Mouse (Mus musculus) neural tube, embryonic 11.5 days (tissue): ENCODE results near the gene Osbpl7. TPM values are rescaled to one million over a fixed set of nuclear protein-coding genes. Genes with fewer than 3 reads are reported as not detected.

Experiments
- ATAC-seq: fragments of 200-750 bp; cut with Nextera tagmentation; 2 replicates; pipeline ENCODE4 v1.8.0; 2017; ENCODE audit warnings: moderate number of reproducible peaks, mild to moderate bottlenecking, moderate TSS enrichment, moderate library complexity; ENCODE audit not compliant: insufficient read depth, low FRiP score, low TSS enrichment
- DNase-seq: peaks from one replicate; pipeline ENCODE4 v3.0.0-alpha.2; 2015; ENCODE audit warnings: low spot score
- H3K27ac ChIP-seq: fragments of 300-500 bp; sonication (generic); 2 replicates; pipeline ENCODE4 v1.5.1; 2014; ENCODE audit warnings: low read depth, mild to moderate bottlenecking, low read length
- H3K27me3 ChIP-seq: fragments of 300-500 bp; sonication (generic); 2 replicates; pipeline ENCODE4 v1.6.1; 2014; ENCODE audit warnings: mild to moderate bottlenecking, low read length, mixed read lengths; ENCODE audit not compliant: control insufficient read depth, insufficient read depth
- H3K36me3 ChIP-seq: fragments of 300-500 bp; sonication (generic); 2 replicates; pipeline ENCODE4 v1.6.1; 2014; ENCODE audit warnings: mild to moderate bottlenecking, low read length, moderate library complexity, mixed read lengths; ENCODE audit not compliant: control insufficient read depth, insufficient read depth
- H3K4me1 ChIP-seq: fragments of 300-500 bp; sonication (generic); 2 replicates; pipeline ENCODE4 v1.6.1; 2014; ENCODE audit warnings: low read length, mixed read lengths; ENCODE audit not compliant: control insufficient read depth, insufficient read depth
- H3K4me2 ChIP-seq: fragments of 300-500 bp; sonication (generic); 2 replicates; pipeline ENCODE4 v1.6.1; 2014; ENCODE audit warnings: low read depth, mild to moderate bottlenecking, moderate library complexity
- H3K4me3 ChIP-seq: fragments of 300-500 bp; sonication (generic); 2 replicates; pipeline ENCODE4 v1.5.1; 2014; ENCODE audit warnings: low read depth, low read length
- H3K9ac ChIP-seq: fragments of 300-500 bp; sonication (generic); 2 replicates; pipeline ENCODE4 v1.6.1; 2014; ENCODE audit warnings: mild to moderate bottlenecking, low read length
- H3K9me3 ChIP-seq: fragments of 300-500 bp; sonication (generic); 2 replicates; pipeline ENCODE4 v1.6.1; 2016; ENCODE audit warnings: low read length; ENCODE audit not compliant: control insufficient read depth
- WGBS: fragments of 180-500 bp; shearing (Covaris S2); extraction: QIAGEN DNeasy Blood & Tissue Kit; methylation state at CpG from one replicate; pipeline ENCODE4 v1.1.7; 2014; 5-methylcytosine and 5-hydroxymethylcytosine counted together
- microRNA-seq: library from miRNA; unstranded; fragments of <30 nt; microRNA quantifications from one replicate; pipeline ENCODE4, GENCODE M21; 2016
- polyA plus RNA-seq: library from polyadenylated mRNA; unstranded; fragments of >200 nt; fragmentation: Nextera tagmentation; extraction: Ambion mirVana; gene quantifications from 2 replicates; pipeline ENCODE4 v1.2.1, GENCODE M21; 2014

The Osbpl7 gene
- polyA plus RNA-seq, 1 experiment from 2014 or later = 5.3 TPM

- no peak for DNase-seq
- no peak overlapping the region for H3K4me3 ChIP-seq
- peaks cover 14% of the 10 kb centered on the region; the same call in 1 of the 2 replicates for H3K4me1 ChIP-seq
- H3K27ac ChIP-seq = no peak overlapping the region
- ATAC-seq = no peak
- H3K36me3 ChIP-seq = no peaks in the 10 kb centered on the region
- no peaks in the 10 kb centered on the region for H3K9me3 ChIP-seq
- 81% methylated on average over 9 of the region's 9 CpGs for WGBS
- H3K27me3 ChIP-seq = peaks cover 40% of the 10 kb centered on the region
- no peak overlapping the region for H3K4me2 ChIP-seq
- H3K9ac ChIP-seq = no peak overlapping the region
Observed at GRCm38 (mm10) chr11:97112519-97113125, 62.2 kb downstream of the Osbpl7 start.

GRCm38 (mm10) chr11:97114671-97115601 is 64.5 kb downstream of the Osbpl7 start, which contains the start of gene Tbx21:
Gene Tbx21 (minus strand): TSS chr11:97115331.
- Histone ChIP-seq H3K9ac (0 out of 2 replicates have a peak within 1 kb of the TSS, but pooled peaks have one; percentile 5), H3K27ac (no peak within 1 kb of the TSS), H3K4me1 (peaks cover 14% of the 10 kb centered on the region; the same call in 1 of the 2 replicates), H3K4me2 (peak within 1 kb of the TSS; percentile 49), H3K4me3 (peak within 1 kb of the TSS; percentile 35), H3K27me3 (peaks cover 40% of the 10 kb centered on the region), H3K9me3 (no peaks in the 10 kb centered on the region), H3K36me3 (no peaks in the 10 kb centered on the region)
- under 1% methylated on average over 80 of the region's 87 CpGs for WGBS
- no peak for ATAC-seq
- DNase-seq = peak; percentile 55

GRCm38 (mm10) chr11:97115797-97116196 is 65.4 kb downstream of the Osbpl7 start:
- H3K9ac ChIP-seq = no peak overlapping the region
- 7% methylated on average over 11 of the region's 11 CpGs for whole genome bisulfite sequencing
- no peak overlapping the region for H3K27ac ChIP-seq
- DNase-seq (no peak), ATAC-seq (no peak)
- peaks cover 14% of the 10 kb centered on the region; the same call in 1 of the 2 replicates for H3K4me1 ChIP-seq
- H3K4me2 ChIP-seq = peak overlapping the region; percentile 49; the same call in 1 of the 2 replicates
- H3K9me3 ChIP-seq = no peaks in the 10 kb centered on the region
- peaks cover 40% of the 10 kb centered on the region for H3K27me3 ChIP-seq
- no peak overlapping the region for H3K4me3 ChIP-seq
- H3K36me3 ChIP-seq = no peaks in the 10 kb centered on the region

Small RNAs within 50 kb of the gene (microRNA-seq; reads per million reads assigned to microRNA genes)
- 1.3 reads per million for gene Mir8103

Other genes starting within 250 kb of the Osbpl7 start
- 45.4 and 46.8 TPM in 2 replicates for gene Nfe2l1, start 220.7 kb upstream of the Osbpl7 start, polyA plus RNA-seq
- gene Copz2, start 200.8 kb upstream of the Osbpl7 start, polyA plus RNA-seq = 44.8 and 46.5 TPM in 2 replicates
- gene Cdk5rap3, start 134.1 kb upstream of the Osbpl7 start, polyA plus RNA-seq = 92.7 and 93.1 TPM in 2 replicates
- 0.57 and 0.78 TPM in 2 replicates for gene Prr15l, start 122.5 kb upstream of the Osbpl7 start, polyA plus RNA-seq
- 24.0 and 26.2 TPM in 2 replicates for gene Pnpo, start 106.6 kb upstream of the Osbpl7 start, polyA plus RNA-seq
- gene Sp2, start 67.7 kb upstream of the Osbpl7 start, polyA plus RNA-seq = 26.9 and 29.4 TPM in 2 replicates
- gene Sp6, start 37.2 kb upstream of the Osbpl7 start, polyA plus RNA-seq = 0.09 and 0.20 TPM in 2 replicates
- gene Scrn2, start 20.7 kb upstream of the Osbpl7 start, polyA plus RNA-seq = 20.9 and 26.5 TPM in 2 replicates
- gene Lrrc46, start 9.2 kb upstream of the Osbpl7 start, polyA plus RNA-seq = 2.7 and 3.1 TPM in 2 replicates
- gene Mrpl10, start 9.1 kb upstream of the Osbpl7 start, polyA plus RNA-seq = 75.8 and 78.7 TPM in 2 replicates
- 0.19 and 0.21 TPM in 2 replicates for gene Tbx21, start 64.7 kb downstream of the Osbpl7 start, polyA plus RNA-seq
- gene Tbkbp1, start 100.9 kb downstream of the Osbpl7 start, polyA plus RNA-seq = 5.8 and 5.9 TPM in 2 replicates
- 85.3 and 86.7 TPM in 2 replicates for gene Kpnb1, start 137.3 kb downstream of the Osbpl7 start, polyA plus RNA-seq
- 98.6 and 102 TPM in 2 replicates for gene Npepps, start 230.0 kb downstream of the Osbpl7 start, polyA plus RNA-seq